Mouse (Mus musculus): ENCODE data around the gene Mbtps1. TPM values are rescaled to one million over a fixed set of nuclear protein-coding genes. Genes with fewer than 3 reads are reported as not detected.

Gene Mbtps1
- total RNA-seq, 2 experiments from 2014 or later, result 68.6 to 70.0 TPM

- DNase-seq, result no peak
Observed at GRCm38 (mm10) chr8:119501598-119501997, 56.9 kb downstream of the Mbtps1 start, which contains the start of gene Slc38a8. Gene Slc38a8 (minus strand): TSS chr8:119501698.

GRCm38 (mm10) chr8:119499836-119500235, 58.7 kb downstream of the Mbtps1 start:
- no peak for DNase-seq

GRCm38 (mm10) chr8:119496848-119497247, 61.7 kb downstream of the Mbtps1 start:
- peak; percentile 61 for DNase-seq

GRCm38 (mm10) chr8:119487093-119487492, 71.4 kb downstream of the Mbtps1 start:
- no peak for DNase-seq

- no peak for DNase-seq
Observed at GRCm38 (mm10) chr8:119484145-119484896, 74.2 kb downstream of the Mbtps1 start.

GRCm38 (mm10) chr8:119478684-119479083, 79.9 kb downstream of the Mbtps1 start:
- no peak for DNase-seq

GRCm38 (mm10) chr8:119468091-119468490, 90.4 kb downstream of the Mbtps1 start:
- no peak for DNase-seq

- DNase-seq, result no peak
Observed at GRCm38 (mm10) chr8:119466794-119467193, 91.7 kb downstream of the Mbtps1 start.

- DNase-seq, result no peak
Observed at GRCm38 (mm10) chr8:119466105-119466504, 92.4 kb downstream of the Mbtps1 start.

GRCm38 (mm10) chr8:119463709-119464108, 94.8 kb downstream of the Mbtps1 start:
- DNase-seq, result no peak

- no peak for DNase-seq
Observed at GRCm38 (mm10) chr8:119461356-119461755, 97.2 kb downstream of the Mbtps1 start.

- DNase-seq, result no peak
Observed at GRCm38 (mm10) chr8:119459724-119460123, 98.8 kb downstream of the Mbtps1 start.

Other genes starting within 250 kb of the Mbtps1 start
- 100 to 1,000 TPM; 180 to 183 TPM for gene Hsbp1, start 214.2 kb downstream of the Mbtps1 start, total RNA-seq (2021)
- gene Mlycd, start 163.9 kb downstream of the Mbtps1 start, total RNA-seq (2021), result 10 to 100 TPM; 70.4 to 72.5 TPM
- gene Osgin1, start 124.6 kb downstream of the Mbtps1 start, total RNA-seq (2021), result 1 to 10 TPM in 1 of 2 experiments, under 1 TPM in 1; 0.55 to 1.5 TPM
- under 1 TPM in 1 of 2 experiments, not detected in 1; 0.23 TPM for gene Necab2, start 112.0 kb downstream of the Mbtps1 start, total RNA-seq (2021)
- gene Slc38a8, start 57.0 kb downstream of the Mbtps1 start, total RNA-seq (2021), result not detected
- 10 to 100 TPM; 18.4 to 20.2 TPM for gene Hsdl1, start 16.4 kb upstream of the Mbtps1 start, total RNA-seq (2021)
- gene Dnaaf1, start 16.5 kb upstream of the Mbtps1 start, total RNA-seq (2021), result not detected
- 1 to 10 TPM; 4.3 to 4.5 TPM for gene Taf1c, start 46.5 kb upstream of the Mbtps1 start, total RNA-seq (2021)
- not detected for gene Adad2, start 54.0 kb upstream of the Mbtps1 start, total RNA-seq (2021)
- not detected for gene Kcng4, start 76.9 kb upstream of the Mbtps1 start, total RNA-seq (2021)
- gene Wfdc1, start 107.6 kb upstream of the Mbtps1 start, total RNA-seq (2021), result 10 to 100 TPM; 26.3 to 26.8 TPM
- not detected for gene Atp2c2, start 141.3 kb upstream of the Mbtps1 start, total RNA-seq (2021)
- 1 to 10 TPM; 9.0 to 9.2 TPM for gene Tldc1, start 219.7 kb upstream of the Mbtps1 start, total RNA-seq (2021)

All from heart, postnatal 4 days (tissue).